Mouse (Mus musculus) olfactory bulb, adult 2 months (tissue): Measurements from ENCODE around the gene Fermt2.

Experiments
- CTCF ChIP-seq: fragments of 200-500 bp; IDR thresholded peaks from 2 replicates; pipeline ENCODE4 v1.5.1; 2012; ENCODE audit warnings: low read depth, mild to moderate bottlenecking, low read length, moderate library complexity; ENCODE audit not compliant: insufficient read depth
- POLR2A ChIP-seq: fragments of 200-500 bp; IDR thresholded peaks from 2 replicates; pipeline ENCODE4 v1.6.1; 2012; ENCODE audit warnings: mild to moderate bottlenecking, low read depth, low read length, moderate library complexity; ENCODE audit not compliant: insufficient read depth

DNA sequence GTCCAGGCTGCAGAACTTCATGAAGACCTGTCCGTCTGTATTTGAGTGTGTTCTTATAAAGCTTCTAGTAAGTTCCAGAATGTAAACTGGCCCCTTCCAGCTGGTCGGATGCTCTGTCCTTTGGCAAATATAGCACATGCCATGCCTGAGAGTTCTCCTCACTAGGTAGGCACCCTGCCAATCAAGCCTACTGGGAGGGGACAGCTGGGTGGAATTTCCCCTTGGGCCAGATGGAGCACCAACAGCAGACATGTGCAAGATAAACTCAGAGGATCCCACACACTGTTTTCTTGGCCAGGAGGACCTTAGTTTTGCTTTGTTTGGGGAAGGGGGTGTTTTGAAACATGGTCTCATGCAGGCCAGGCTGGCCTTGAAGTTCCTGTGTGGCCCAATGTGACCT is 23.9 kb upstream of the Fermt2 start:
- TF ChIP-seq POLR2A (no peak), CTCF (no peak)
